Mouse (Mus musculus): ENCODE data around the gene Nectin1. TPM values are rescaled to one million over a fixed set of nuclear protein-coding genes. Genes with fewer than 3 reads are reported as not detected.

The Nectin1 gene
- total and polyA plus RNA-seq, 2 experiments from 2014 or later = 15.4 to 71.6 TPM

DNA sequence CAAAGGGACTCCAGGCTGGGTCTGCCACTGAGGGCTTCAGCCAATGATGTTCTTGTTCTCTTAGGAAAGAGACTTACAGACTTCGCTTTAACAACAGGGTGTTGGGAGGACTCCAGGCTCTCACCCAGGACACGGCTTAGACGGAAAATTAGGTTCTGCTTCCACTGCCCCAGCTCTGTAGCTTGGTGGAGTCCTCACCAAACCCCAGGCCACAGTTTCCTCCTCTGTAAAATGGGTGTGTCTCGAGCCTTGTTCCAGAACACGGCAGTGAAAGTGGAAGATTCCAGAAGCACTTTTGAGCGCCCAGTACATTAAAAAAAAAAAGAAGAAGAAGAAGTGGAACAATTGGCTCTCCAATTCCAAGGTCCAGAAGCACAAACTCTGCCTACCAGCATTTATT lies 28.7 kb downstream of the Nectin1 start:
- H3K27me3 ChIP-seq (ENCODE audit: insufficient read depth, low read length) = no peaks in the 10 kb centered on the region
- no peak overlapping the region for H3K27ac ChIP-seq (ENCODE audit: low read depth, low read length)
- no peaks in the 10 kb centered on the region for H3K36me3 ChIP-seq (ENCODE audit: insufficient read depth, low read length)
- peaks cover 7% of the 10 kb centered on the region for H3K4me1 ChIP-seq (ENCODE audit: insufficient read depth, low read length)
- WGBS = 93% methylated on average over 6 of the region's 6 CpGs
- DNase-seq (ENCODE audit: low spot score) (no peak), ATAC-seq (ENCODE audit: low FRiP score) (no peak)
- no peak overlapping the region for H3K4me2 ChIP-seq (ENCODE audit: low read depth, low read length, poor library complexity, severe bottlenecking)
- no peaks in the 10 kb centered on the region for H3K9me3 ChIP-seq (ENCODE audit: low read length)
- no peak for TF ChIP-seq CTCF (IDR thresholded peaks at IDR 0.05)
- no peak overlapping the region for H3K4me3 ChIP-seq (ENCODE audit: low read depth, low read length)
- no peak overlapping the region for H3K9ac ChIP-seq (replicated peaks; ENCODE audit: low read length, poor library complexity, severe bottlenecking)

DNA sequence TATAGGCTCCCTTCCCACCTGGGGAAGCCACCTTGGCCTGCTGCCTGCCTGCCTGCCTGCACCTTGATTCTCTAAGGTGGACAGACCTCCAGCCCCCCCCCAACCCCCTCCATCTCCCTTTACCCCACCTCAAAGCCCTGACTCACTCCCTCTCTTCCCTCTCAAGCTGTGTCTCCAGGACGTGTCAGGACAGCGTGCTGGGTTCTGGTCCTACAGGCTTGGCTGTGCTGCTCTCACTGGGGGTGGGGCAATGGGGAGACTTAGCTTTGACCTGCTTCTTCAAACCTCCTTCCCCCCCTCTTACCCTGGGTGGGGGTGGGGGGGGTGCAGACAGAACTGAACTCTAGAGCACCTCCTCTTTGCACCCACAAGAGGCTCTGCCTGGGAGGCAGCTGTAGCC lies 29.7 kb downstream of the Nectin1 start:
- no peak for DNase-seq (ENCODE audit: low spot score)
- Histone ChIP-seq H3K4me2 (ENCODE audit: low read depth, low read length, poor library complexity, severe bottlenecking) (no peak overlapping the region), H3K4me3 (ENCODE audit: low read depth, low read length) (no peak overlapping the region), H3K27me3 (ENCODE audit: insufficient read depth, low read length) (no peaks in the 10 kb centered on the region), H3K9me3 (ENCODE audit: low read length) (no peaks in the 10 kb centered on the region), H3K9ac (replicated peaks; ENCODE audit: low read length, poor library complexity, severe bottlenecking) (no peak overlapping the region), H3K27ac (ENCODE audit: low read depth, low read length) (no peak overlapping the region), H3K4me1 (ENCODE audit: insufficient read depth, low read length) (peaks cover 7% of the 10 kb centered on the region; the same call in 1 of the 2 replicates), H3K36me3 (ENCODE audit: insufficient read depth, low read length) (no peaks in the 10 kb centered on the region)
- no peak for TF ChIP-seq CTCF (IDR thresholded peaks at IDR 0.05)
- no peak for ATAC-seq (ENCODE audit: low FRiP score)
- WGBS = 88% methylated on average over 2 of the region's 2 CpGs

DNA sequence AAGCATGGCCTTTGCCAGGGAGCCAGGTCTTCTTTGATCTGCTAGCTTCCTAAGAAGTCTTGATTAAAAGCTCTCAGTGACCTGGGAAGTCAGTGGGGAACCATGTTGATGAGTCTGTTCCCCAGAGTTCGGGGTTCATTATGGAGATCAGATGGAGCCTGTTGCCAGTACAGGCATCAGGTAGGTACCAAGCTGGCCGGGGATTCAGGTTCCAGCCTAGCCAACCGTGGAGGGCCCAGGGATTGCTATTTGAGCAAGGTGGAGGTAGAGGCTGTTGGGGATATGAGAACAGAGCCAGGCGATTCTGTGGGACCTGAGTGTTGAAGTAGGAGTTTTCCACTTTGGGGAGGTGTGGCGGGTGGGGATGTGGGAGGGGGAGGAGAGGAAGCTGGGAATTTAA lies 30.6 kb downstream of the Nectin1 start:
- Histone ChIP-seq H3K4me2 (ENCODE audit: low read depth, low read length, poor library complexity, severe bottlenecking) (no peak overlapping the region), H3K4me3 (ENCODE audit: low read depth, low read length) (no peak overlapping the region), H3K4me1 (ENCODE audit: insufficient read depth, low read length) (0 out of 2 replicates have a peak, but pooled peaks cover 3% of the 10 kb centered on the region), H3K9me3 (ENCODE audit: low read length) (no peaks in the 10 kb centered on the region), H3K27me3 (ENCODE audit: insufficient read depth, low read length) (no peaks in the 10 kb centered on the region), H3K27ac (ENCODE audit: low read depth, low read length) (no peak overlapping the region), H3K9ac (replicated peaks; ENCODE audit: low read length, poor library complexity, severe bottlenecking) (no peak overlapping the region), H3K36me3 (ENCODE audit: insufficient read depth, low read length) (no peaks in the 10 kb centered on the region)
- TF ChIP-seq CTCF (IDR thresholded peaks at IDR 0.05) = no peak
- WGBS = 83% methylated on average over 5 of the region's 5 CpGs
- DNase-seq (ENCODE audit: low spot score) = no peak
- no peak for ATAC-seq (ENCODE audit: low FRiP score)

GRCm38 (mm10) chr9:43776231-43776630 lies 32.4 kb downstream of the Nectin1 start:
- DNase-seq (ENCODE audit: low spot score) (no peak), ATAC-seq (ENCODE audit: low FRiP score) (no peak)
- Histone ChIP-seq H3K36me3 (ENCODE audit: insufficient read depth, low read length) (no peaks in the 10 kb centered on the region), H3K9me3 (ENCODE audit: low read length) (no peaks in the 10 kb centered on the region), H3K4me2 (ENCODE audit: low read depth, low read length, poor library complexity, severe bottlenecking) (no peak overlapping the region), H3K27me3 (ENCODE audit: insufficient read depth, low read length) (no peaks in the 10 kb centered on the region), H3K4me1 (ENCODE audit: insufficient read depth, low read length) (0 out of 2 replicates have a peak, but pooled peaks cover 3% of the 10 kb centered on the region), H3K4me3 (ENCODE audit: low read depth, low read length) (no peak overlapping the region), H3K27ac (ENCODE audit: low read depth, low read length) (no peak overlapping the region), H3K9ac (replicated peaks; ENCODE audit: low read length, poor library complexity, severe bottlenecking) (no peak overlapping the region)
- no peak for TF ChIP-seq CTCF (IDR thresholded peaks at IDR 0.05)
- WGBS = 91% methylated on average over 3 of the region's 3 CpGs

GRCm38 (mm10) chr9:43777362-43778360 lies 33.9 kb downstream of the Nectin1 start:
- Histone ChIP-seq H3K9ac (replicated peaks; ENCODE audit: low read length, poor library complexity, severe bottlenecking) (no peak overlapping the region), H3K4me3 (ENCODE audit: low read depth, low read length) (no peak overlapping the region), H3K4me1 (ENCODE audit: insufficient read depth, low read length) (0 out of 2 replicates have a peak, but pooled peaks cover 3% of the 10 kb centered on the region), H3K27me3 (ENCODE audit: insufficient read depth, low read length) (no peaks in the 10 kb centered on the region), H3K36me3 (ENCODE audit: insufficient read depth, low read length) (no peaks in the 10 kb centered on the region), H3K27ac (ENCODE audit: low read depth, low read length) (no peak overlapping the region), H3K4me2 (ENCODE audit: low read depth, low read length, poor library complexity, severe bottlenecking) (no peak overlapping the region), H3K9me3 (ENCODE audit: low read length) (no peaks in the 10 kb centered on the region)
- no peak; the same call in 1 of the 2 replicates for TF ChIP-seq CTCF (IDR thresholded peaks at IDR 0.05)
- WGBS = 80% methylated on average over 16 of the region's 16 CpGs
- ATAC-seq (ENCODE audit: low FRiP score) (no peak), DNase-seq (ENCODE audit: low spot score) (no peak)

GRCm38 (mm10) chr9:43780883-43781282 lies 37.1 kb downstream of the Nectin1 start:
- no peak for ATAC-seq (ENCODE audit: low FRiP score)
- DNase-seq (ENCODE audit: low spot score) = no peak
- Histone ChIP-seq H3K36me3 (ENCODE audit: insufficient read depth, low read length) (no peaks in the 10 kb centered on the region; the same call in 1 of the 2 replicates), H3K9ac (replicated peaks; ENCODE audit: low read length, poor library complexity, severe bottlenecking) (no peak overlapping the region), H3K4me1 (ENCODE audit: insufficient read depth, low read length) (0 out of 2 replicates have a peak, but pooled peaks cover 3% of the 10 kb centered on the region), H3K4me3 (ENCODE audit: low read depth, low read length) (no peak overlapping the region), H3K27me3 (ENCODE audit: insufficient read depth, low read length) (no peaks in the 10 kb centered on the region), H3K27ac (ENCODE audit: low read depth, low read length) (no peak overlapping the region), H3K9me3 (ENCODE audit: low read length) (no peaks in the 10 kb centered on the region), H3K4me2 (ENCODE audit: low read depth, low read length, poor library complexity, severe bottlenecking) (no peak overlapping the region)
- 43% methylated on average over 8 of the region's 8 CpGs for WGBS
- TF ChIP-seq CTCF (IDR thresholded peaks at IDR 0.05) = no peak

All from midbrain, postnatal 0 days (tissue).